Mouse (Mus musculus) G1E (cell line): Measurements from ENCODE around the gene Spata16. TPM values are rescaled to one million over a fixed set of nuclear protein-coding genes. Genes with fewer than 3 reads are reported as not detected.

Experiments
- ATAC-seq: 2 replicates; pipeline ENCODE4 v1.8.0; 2016; ENCODE audit warnings: mild to moderate bottlenecking; ENCODE audit not compliant: insufficient number of reproducible peaks, poor library complexity, low FRiP score, severe bottlenecking; ENCODE audit errors: extremely low read depth
- DNase-seq: peaks from one replicate; pipeline ENCODE4 v3.0.0; 2012; ENCODE audit warnings: low spot score
- H3K27me3 ChIP-seq: 2 replicates; pipeline ENCODE4 v1.6.1; 2012; ENCODE audit warnings: mild to moderate bottlenecking, low read length, inconsistent platforms; ENCODE audit not compliant: insufficient read depth
- H3K36me3 ChIP-seq: replicated peaks from 2 replicates; pipeline ENCODE3; 2012; ENCODE audit warnings: mild to moderate bottlenecking, inconsistent platforms
- H3K4me1 ChIP-seq: 2 replicates; pipeline ENCODE4 v1.6.1; 2012; ENCODE audit warnings: low read depth, low read length, inconsistent platforms, mixed read lengths; ENCODE audit not compliant: insufficient read depth
- H3K4me3 ChIP-seq: 2 replicates; pipeline ENCODE4 v1.5.1; 2012; ENCODE audit warnings: low read depth, mild to moderate bottlenecking, inconsistent platforms, low read length, moderate library complexity, mixed read lengths
- H3K9me3 ChIP-seq: replicated peaks from 2 replicates; pipeline ENCODE4 v1.6.1; 2012; ENCODE audit warnings: inconsistent platforms
- CTCF ChIP-seq: IDR thresholded peaks from 2 replicates; pipeline ENCODE4 v1.5.1; 2012; ENCODE audit warnings: low read depth, low read length, inconsistent platforms, mixed read lengths
- GATA1 ChIP-seq: IDR thresholded peaks from 2 replicates; pipeline ENCODE4 v1.6.1; 2012; ENCODE audit warnings: borderline replicate concordance, low read length, inconsistent platforms, mixed read lengths
- GATA2 ChIP-seq: IDR thresholded peaks from 2 replicates; pipeline ENCODE4 v1.6.1; 2012; ENCODE audit warnings: low read depth, low read length, inconsistent platforms, borderline replicate concordance
- POLR2AphosphoS5 ChIP-seq: IDR thresholded peaks from 2 replicates; pipeline ENCODE4 v1.6.1; 2012; ENCODE audit warnings: low read depth, low read length, inconsistent platforms; ENCODE audit not compliant: insufficient replicate concordance
- TAL1 ChIP-seq: conservative IDR thresholded peaks from 2 replicates; pipeline ENCODE4 v1.6.1; 2012; ENCODE audit warnings: low read depth, low read length, inconsistent platforms, mixed read lengths
- polyA plus RNA-seq: library from polyadenylated mRNA; stranded (reverse); fragments of >175 nt; gene quantifications from 2 replicates; pipeline ENCODE4 v1.2.3, GENCODE M21; 2012
- total RNA-seq, 2 experiments: library from RNA; stranded (forward) in 1 of 2; stranded (reverse) in 1 of 2; fragments of 200-1000 nt in 1 of 2; fragments of >200 nt in 1 of 2; fragmentation: Nextera tagmentation in 1 of 2; gene quantifications; 2 replicates each; pipeline ENCODE4 v1.2.3; 2014 to 2017

Gene Spata16
- total RNA-seq (2014; fragmentation: Nextera tagmentation) (not detected in 2 replicates), total RNA-seq (2017) (0.12 TPM in 1 of 2 replicates, not detected in the other), polyA plus RNA-seq (not detected in 2 replicates)

GRCm38 (mm10) chr3:26637402-26637801 is at the start of gene Spata16:
Gene Spata16 (plus strand): TSS chr3:26637620.
- Histone ChIP-seq H3K4me3 (no peak within 1 kb of the TSS), H3K9me3 (no peaks in the 10 kb centered on the region), H3K36me3 (no peaks in the 10 kb centered on the region), H3K27me3 (no peaks in the 10 kb centered on the region), H3K4me1 (no peaks in the 10 kb centered on the region)
- ATAC-seq (no peak), DNase-seq (no peak)
- TF ChIP-seq TAL1: no peak
- TF ChIP-seq CTCF: no peak
- TF ChIP-seq POLR2AphosphoS5: no peak
- no peak for TF ChIP-seq GATA2
- TF ChIP-seq GATA1: no peak

DNA sequence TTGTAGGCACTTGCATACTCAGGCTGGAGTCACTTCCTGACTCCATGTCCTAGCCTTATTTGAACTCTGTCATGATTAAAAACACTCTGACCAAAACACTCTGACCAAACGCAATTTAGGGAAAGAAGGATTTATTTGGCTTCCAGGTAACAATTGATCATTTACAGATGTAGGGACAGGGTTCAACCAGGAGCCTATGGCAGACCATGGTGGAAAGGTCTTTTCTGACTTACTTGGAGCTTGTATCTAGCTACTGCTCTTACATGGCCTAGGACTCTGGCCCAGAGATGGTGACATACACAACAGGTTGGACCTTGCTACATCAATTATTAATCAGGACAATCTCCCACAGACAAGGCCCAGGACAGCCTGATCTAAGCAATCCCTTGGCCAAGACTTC is 32.6 kb upstream of the Spata16 start:
- Histone ChIP-seq H3K4me1 (no peaks in the 10 kb centered on the region), H3K9me3 (no peaks in the 10 kb centered on the region; the same call in 1 of the 2 replicates), H3K4me3 (no peak overlapping the region), H3K27me3 (no peaks in the 10 kb centered on the region), H3K36me3 (no peaks in the 10 kb centered on the region)
- no peak for DNase-seq
- no peak for ATAC-seq
- TF ChIP-seq CTCF (no peak), GATA2 (no peak), GATA1 (no peak), POLR2AphosphoS5 (no peak), TAL1 (no peak)

GRCm38 (mm10) chr3:26608531-26608930 is 28.9 kb upstream of the Spata16 start:
- Histone ChIP-seq H3K27me3 (no peaks in the 10 kb centered on the region), H3K4me1 (no peaks in the 10 kb centered on the region), H3K9me3 (no peaks in the 10 kb centered on the region), H3K36me3 (no peaks in the 10 kb centered on the region), H3K4me3 (no peak overlapping the region)
- no peak for ATAC-seq
- no peak for DNase-seq
- TF ChIP-seq GATA2 (no peak), TAL1 (no peak)

GRCm38 (mm10) chr3:26639214-26639613 is 1.8 kb downstream of the Spata16 start:
- no peak for TF ChIP-seq GATA2
- no peak for TF ChIP-seq POLR2AphosphoS5
- TF ChIP-seq TAL1: no peak
- TF ChIP-seq GATA1: no peak
- TF ChIP-seq CTCF: no peak
- H3K4me1 ChIP-seq: no peaks in the 10 kb centered on the region
- ATAC-seq: no peak

GRCm38 (mm10) chr3:26639851-26640250 is 2.4 kb downstream of the Spata16 start:
- DNase-seq (no peak), ATAC-seq (no peak)
- Histone ChIP-seq H3K4me3 (no peak overlapping the region), H3K27me3 (no peaks in the 10 kb centered on the region), H3K4me1 (no peaks in the 10 kb centered on the region), H3K36me3 (no peaks in the 10 kb centered on the region), H3K9me3 (no peaks in the 10 kb centered on the region)
- TF ChIP-seq GATA2 (no peak), CTCF (no peak), POLR2AphosphoS5 (no peak), TAL1 (no peak)

More at GRCm38 (mm10) chr3:26639214-26639613, 1.8 kb downstream of the Spata16 start:
- Histone ChIP-seq H3K27me3 (no peaks in the 10 kb centered on the region), H3K9me3 (no peaks in the 10 kb centered on the region), H3K36me3 (no peaks in the 10 kb centered on the region), H3K4me3 (no peak overlapping the region)
- DNase-seq: no peak

- Histone ChIP-seq H3K4me1 (no peaks in the 10 kb centered on the region), H3K27me3 (no peaks in the 10 kb centered on the region), H3K4me3 (no peak overlapping the region), H3K9me3 (no peaks in the 10 kb centered on the region), H3K36me3 (no peaks in the 10 kb centered on the region)
- DNase-seq: no peak
- ATAC-seq: no peak
- no peak for TF ChIP-seq GATA1
- no peak for TF ChIP-seq GATA2
- TF ChIP-seq POLR2AphosphoS5: no peak
- no peak for TF ChIP-seq TAL1
- no peak for TF ChIP-seq CTCF
Measured at GRCm38 (mm10) chr3:26640321-26641075, 3.1 kb downstream of the Spata16 start.
